Mouse (Mus musculus) forebrain, embryonic 13.5 days (tissue): ENCODE results near the gene Cd47. TPM values are rescaled to one million over a fixed set of nuclear protein-coding genes. Genes with fewer than 3 reads are reported as not detected.
A peak's percentile ranks its signal among the peaks of the same experiment; 100 is the strongest.

Experiments used
- ATAC-seq: fragments of 200-750 bp; cut with Nextera tagmentation; 2 replicates; pipeline ENCODE4 v1.8.0; 2017
- H3K27ac ChIP-seq: fragments of 300-500 bp; sonication (generic); 2 replicates; pipeline ENCODE4 v1.5.1; 2015; ENCODE audit warnings: inconsistent platforms, mild to moderate bottlenecking, moderate library complexity
- H3K27me3 ChIP-seq: fragments of 300-500 bp; sonication (generic); 2 replicates; pipeline ENCODE4 v1.6.1; 2015; ENCODE audit warnings: mild to moderate bottlenecking, inconsistent platforms
- H3K36me3 ChIP-seq: fragments of 300-500 bp; sonication (generic); 2 replicates; pipeline ENCODE4 v1.6.1; 2015; ENCODE audit warnings: mild to moderate bottlenecking, inconsistent platforms; ENCODE audit not compliant: poor library complexity, severe bottlenecking
- H3K4me1 ChIP-seq: fragments of 300-500 bp; sonication (generic); 2 replicates; pipeline ENCODE4 v1.6.1; 2015; ENCODE audit warnings: inconsistent platforms
- H3K4me2 ChIP-seq: fragments of 300-500 bp; sonication (generic); 2 replicates; pipeline ENCODE4 v1.6.1; 2015; ENCODE audit warnings: inconsistent platforms, mild to moderate bottlenecking, moderate library complexity
- H3K4me3 ChIP-seq: fragments of 300-500 bp; sonication (generic); 2 replicates; pipeline ENCODE4 v1.5.1; 2015; ENCODE audit warnings: mild to moderate bottlenecking, inconsistent platforms
- H3K9ac ChIP-seq: fragments of 300-500 bp; sonication (generic); 2 replicates; pipeline ENCODE4 v1.6.1; 2015; ENCODE audit warnings: mild to moderate bottlenecking, inconsistent platforms
- H3K9me3 ChIP-seq: fragments of 300-500 bp; sonication (generic); replicated peaks from 2 replicates; pipeline ENCODE4 v1.6.1; 2016; ENCODE audit warnings: inconsistent platforms
- WGBS: fragments of 180-500 bp; shearing (Covaris S2); methylation state at CpG from one replicate; pipeline ENCODE4 v1.1.7; 2015; 5-methylcytosine and 5-hydroxymethylcytosine counted together
- polyA plus RNA-seq: library from polyadenylated mRNA; unstranded; fragments of >200 nt; fragmentation: Nextera tagmentation; extraction: Ambion mirVana; gene quantifications from 2 replicates; pipeline ENCODE4 v1.2.1, GENCODE M21; 2015

Cd47 gene
- polyA plus RNA-seq, 1 experiment from 2014 or later = 80.4 TPM

DNA sequence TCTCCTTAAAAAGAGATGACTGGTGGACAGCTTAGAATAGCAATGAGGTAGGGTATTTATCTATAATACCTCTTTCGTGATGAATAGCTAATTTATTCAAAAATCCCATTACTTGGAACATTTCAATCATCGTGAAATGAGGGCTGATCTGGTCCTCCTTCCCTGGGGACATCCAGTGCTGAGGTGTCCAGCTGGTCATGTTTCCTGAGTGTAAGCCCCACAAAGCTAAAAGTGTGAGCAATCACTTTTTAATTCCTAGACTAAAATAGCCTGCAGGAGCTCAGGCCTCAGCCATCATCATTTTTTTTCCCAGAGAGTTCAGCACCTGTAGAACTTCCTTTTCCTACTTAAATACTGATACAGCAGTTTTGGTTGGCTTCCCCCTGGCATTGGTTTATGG lies 150.0 kb downstream of the Cd47 start:
- Histone ChIP-seq H3K4me1 (no peaks in the 10 kb centered on the region), H3K36me3 (no peaks in the 10 kb centered on the region), H3K27ac (no peak overlapping the region), H3K9ac (no peak overlapping the region), H3K9me3 (no peaks in the 10 kb centered on the region), H3K4me2 (no peak overlapping the region), H3K27me3 (no peaks in the 10 kb centered on the region), H3K4me3 (no peak overlapping the region)
- ATAC-seq = no peak
- 57% methylated on average over 2 of the region's 2 CpGs for WGBS

DNA sequence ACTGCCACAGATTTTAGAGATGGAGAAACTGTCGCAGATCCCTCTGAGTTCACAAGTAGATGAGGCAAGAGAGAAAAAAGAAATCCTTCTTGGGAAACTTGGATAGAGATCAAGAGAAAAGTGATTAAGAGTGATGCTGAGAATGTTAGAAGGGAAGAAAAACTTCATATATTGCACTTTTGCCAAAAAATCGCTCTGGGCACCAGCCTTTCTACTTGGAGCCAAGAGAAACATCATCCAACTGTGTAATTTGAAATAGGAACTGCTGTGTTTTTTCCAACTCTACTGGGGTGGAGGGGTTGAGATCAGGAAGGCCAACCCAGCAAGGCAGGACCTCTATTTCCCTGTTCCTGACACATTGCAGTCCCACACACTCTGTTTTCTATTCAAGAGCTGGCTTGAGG lies 151.0 kb downstream of the Cd47 start:
- no peak overlapping the region for H3K4me3 ChIP-seq
- H3K9ac ChIP-seq = no peak overlapping the region
- H3K9me3 ChIP-seq = no peaks in the 10 kb centered on the region
- no peaks in the 10 kb centered on the region for H3K36me3 ChIP-seq
- H3K4me2 ChIP-seq = no peak overlapping the region
- no peak for ATAC-seq
- H3K4me1 ChIP-seq = no peaks in the 10 kb centered on the region
- no peaks in the 10 kb centered on the region for H3K27me3 ChIP-seq
- 93% methylated on average over 2 of the region's 2 CpGs for WGBS
- no peak overlapping the region for H3K27ac ChIP-seq

DNA sequence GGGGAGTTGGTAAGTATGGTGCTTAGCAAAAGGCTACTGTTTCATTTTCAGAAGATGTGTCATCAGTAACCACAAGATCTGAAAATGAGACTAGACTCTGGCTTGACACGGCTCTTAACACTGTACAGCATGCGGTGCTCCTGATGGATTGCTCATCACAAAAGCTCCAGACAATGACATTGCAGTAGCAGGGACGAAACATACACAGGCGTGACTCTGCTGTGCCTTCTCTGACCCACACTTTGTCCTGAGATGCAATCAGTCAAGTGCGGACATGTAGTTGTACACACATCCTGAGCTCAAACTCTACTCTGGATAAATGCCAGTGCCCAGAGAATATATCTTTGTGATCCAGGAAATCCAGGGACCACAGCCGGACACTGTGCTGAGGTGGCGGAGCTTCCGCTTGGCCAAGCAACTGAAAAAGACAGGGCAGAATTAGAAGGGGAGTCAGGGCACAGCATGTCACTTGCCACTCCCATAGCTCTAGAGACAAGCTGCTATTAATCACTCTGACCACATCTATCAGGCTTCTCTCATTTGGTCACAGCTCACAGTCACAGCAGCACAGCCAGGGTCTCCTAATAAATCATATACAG lies 151.7 kb downstream of the Cd47 start:
- Histone ChIP-seq H3K27me3 (no peaks in the 10 kb centered on the region), H3K27ac (no peak overlapping the region), H3K36me3 (no peaks in the 10 kb centered on the region), H3K9me3 (no peaks in the 10 kb centered on the region), H3K9ac (no peak overlapping the region), H3K4me2 (no peak overlapping the region), H3K4me1 (no peaks in the 10 kb centered on the region), H3K4me3 (no peak overlapping the region)
- ATAC-seq = peak; percentile 34; the same call in 1 of the 2 replicates
- WGBS = 77% methylated on average over 8 of the region's 8 CpGs

DNA sequence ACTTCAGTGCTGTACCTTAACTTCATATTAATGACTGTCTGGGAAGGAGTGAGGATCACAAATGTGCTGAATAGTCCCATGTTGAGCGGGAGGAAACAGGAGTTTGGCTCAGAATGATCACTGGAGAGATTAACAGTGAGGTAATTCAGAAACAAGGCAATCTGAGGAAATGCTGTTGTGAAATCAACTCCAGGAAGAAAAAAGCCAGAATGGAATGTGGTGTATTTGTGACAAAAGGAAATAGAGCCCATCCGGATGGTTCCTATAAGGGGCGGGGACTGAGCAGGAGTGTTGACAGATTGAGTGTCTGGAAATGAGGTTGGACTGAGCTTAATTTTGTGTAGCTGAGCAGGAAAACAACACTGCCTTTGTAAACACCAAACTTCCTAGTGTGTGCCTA lies 153.5 kb downstream of the Cd47 start:
- no peak overlapping the region for H3K27ac ChIP-seq
- H3K4me1 ChIP-seq = no peaks in the 10 kb centered on the region
- ATAC-seq = no peak
- H3K4me3 ChIP-seq = no peak overlapping the region
- H3K4me2 ChIP-seq = no peak overlapping the region
- WGBS = 81% methylated on average over 3 of the region's 3 CpGs
- no peak overlapping the region for H3K9ac ChIP-seq
- no peaks in the 10 kb centered on the region for H3K36me3 ChIP-seq
- no peaks in the 10 kb centered on the region for H3K27me3 ChIP-seq
- no peaks in the 10 kb centered on the region for H3K9me3 ChIP-seq

DNA sequence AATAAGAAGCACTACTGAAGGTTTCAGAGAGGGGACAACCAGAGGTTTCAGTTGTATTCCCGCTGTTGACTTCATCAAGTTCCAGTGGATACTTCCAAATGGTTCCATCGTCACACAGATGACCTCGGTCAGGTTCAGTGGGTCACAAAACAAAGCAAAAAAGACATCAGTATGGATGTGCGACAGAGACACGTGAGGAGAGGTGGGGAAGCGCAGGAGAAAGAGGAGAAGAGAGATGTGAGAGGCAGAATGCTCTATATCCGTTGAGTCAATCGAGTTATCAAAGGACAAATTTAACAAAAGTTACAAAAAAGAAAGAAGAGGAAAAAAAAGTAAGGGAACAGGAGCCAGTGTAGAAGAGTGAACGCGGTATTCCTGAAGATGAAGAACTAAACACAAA lies 154.6 kb downstream of the Cd47 start:
- H3K4me2 ChIP-seq = no peak overlapping the region
- H3K4me3 ChIP-seq = no peak overlapping the region
- no peaks in the 10 kb centered on the region for H3K4me1 ChIP-seq
- no peaks in the 10 kb centered on the region for H3K9me3 ChIP-seq
- no peak overlapping the region for H3K27ac ChIP-seq
- no peaks in the 10 kb centered on the region for H3K27me3 ChIP-seq
- no peak overlapping the region for H3K9ac ChIP-seq
- WGBS = 92% methylated on average over 10 of the region's 10 CpGs
- no peaks in the 10 kb centered on the region for H3K36me3 ChIP-seq
- no peak for ATAC-seq

DNA sequence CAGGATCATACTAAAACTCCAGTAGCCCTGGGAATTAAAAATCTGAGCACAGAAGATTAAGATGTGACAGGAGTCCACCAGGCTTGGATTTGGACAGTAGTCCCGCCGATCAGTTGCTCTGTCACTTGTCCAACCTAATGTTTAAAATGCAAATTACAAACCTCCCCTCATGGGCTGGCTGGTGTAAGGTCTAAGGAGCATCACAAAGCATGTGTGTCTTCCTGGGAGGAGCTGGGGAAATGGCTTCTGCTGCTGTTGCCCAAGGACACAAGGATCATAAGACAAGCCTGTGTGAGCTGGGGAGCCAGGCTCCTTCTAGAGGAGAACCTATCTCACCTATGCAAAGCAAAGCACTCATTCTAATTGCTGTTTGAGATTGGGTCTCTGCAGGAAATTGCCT lies 155.0 kb downstream of the Cd47 start:
- no peak overlapping the region for H3K27ac ChIP-seq
- H3K9ac ChIP-seq = no peak overlapping the region
- no peak overlapping the region for H3K4me3 ChIP-seq
- H3K4me1 ChIP-seq = no peaks in the 10 kb centered on the region
- H3K9me3 ChIP-seq = no peaks in the 10 kb centered on the region
- 89% methylated on average over 2 of the region's 2 CpGs for WGBS
- H3K4me2 ChIP-seq = no peak overlapping the region
- H3K27me3 ChIP-seq = no peaks in the 10 kb centered on the region
- no peaks in the 10 kb centered on the region for H3K36me3 ChIP-seq
- no peak for ATAC-seq

DNA sequence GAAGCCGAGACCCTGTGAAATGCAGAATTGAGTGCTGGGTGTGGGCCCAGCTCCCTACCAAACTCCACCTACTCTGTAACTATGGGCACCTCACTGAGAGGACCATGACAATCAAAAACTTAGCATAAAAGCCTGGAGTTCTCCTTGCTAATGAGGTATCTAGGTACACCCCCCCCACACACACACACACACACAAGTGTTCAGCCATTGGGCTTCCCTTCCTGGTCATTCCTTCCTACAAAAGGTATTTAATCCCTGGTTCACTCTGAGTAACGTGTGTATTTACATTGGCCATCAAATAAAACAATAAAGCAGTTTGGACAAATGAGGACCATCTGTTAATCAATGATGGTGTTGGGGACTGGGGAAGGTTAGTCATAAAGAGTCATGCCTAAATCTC lies 155.6 kb downstream of the Cd47 start:
- no peak overlapping the region for H3K4me3 ChIP-seq
- no peaks in the 10 kb centered on the region for H3K36me3 ChIP-seq
- H3K9ac ChIP-seq = no peak overlapping the region
- H3K4me1 ChIP-seq = no peaks in the 10 kb centered on the region
- no peaks in the 10 kb centered on the region for H3K9me3 ChIP-seq
- no peak overlapping the region for H3K4me2 ChIP-seq
- no peak for ATAC-seq
- H3K27ac ChIP-seq = no peak overlapping the region
- H3K27me3 ChIP-seq = no peaks in the 10 kb centered on the region
- WGBS = 72% methylated on average over 2 of the region's 2 CpGs

DNA sequence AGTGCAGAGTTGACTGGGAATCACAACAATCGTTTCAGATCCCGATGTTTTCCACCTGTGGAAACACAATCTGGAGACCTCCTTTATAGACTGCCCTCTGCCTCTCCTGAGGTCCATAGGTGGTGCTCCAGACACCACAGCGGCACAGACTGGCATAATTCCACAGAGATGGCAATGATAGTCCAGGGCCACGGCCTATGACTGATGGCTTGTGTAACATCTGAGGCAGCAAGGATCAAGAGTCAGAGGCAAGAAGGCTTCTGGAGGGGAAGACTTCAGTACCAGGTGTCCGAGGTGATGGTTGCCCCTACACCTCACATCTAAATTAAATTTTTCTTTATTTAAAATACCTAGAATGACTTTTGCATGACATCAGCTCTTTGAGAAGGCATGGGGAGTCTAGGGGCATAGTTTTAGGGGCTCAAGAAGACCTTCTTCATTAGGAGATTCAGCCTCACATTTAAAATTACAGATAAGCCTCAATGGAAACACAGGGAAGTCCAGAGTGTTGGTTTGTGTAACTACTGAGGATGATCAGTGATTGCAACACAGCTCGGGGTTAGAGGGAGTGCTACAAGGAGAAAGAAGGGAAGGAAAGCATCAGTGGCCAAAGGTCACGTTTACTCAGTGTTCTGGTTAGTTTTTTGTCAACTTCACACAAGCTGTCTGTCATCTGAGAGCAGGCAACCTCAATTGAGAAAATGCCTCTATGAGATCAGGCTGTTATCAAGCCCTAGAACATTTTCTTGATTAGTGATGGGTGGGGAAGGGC lies 156.4 kb downstream of the Cd47 start:
- Histone ChIP-seq H3K4me2 (no peak overlapping the region), H3K36me3 (no peaks in the 10 kb centered on the region), H3K27ac (no peak overlapping the region), H3K27me3 (no peaks in the 10 kb centered on the region), H3K9ac (no peak overlapping the region), H3K9me3 (no peaks in the 10 kb centered on the region), H3K4me3 (no peak overlapping the region), H3K4me1 (no peaks in the 10 kb centered on the region)
- ATAC-seq = no peak
- 87% methylated on average over 7 of the region's 7 CpGs for WGBS

DNA sequence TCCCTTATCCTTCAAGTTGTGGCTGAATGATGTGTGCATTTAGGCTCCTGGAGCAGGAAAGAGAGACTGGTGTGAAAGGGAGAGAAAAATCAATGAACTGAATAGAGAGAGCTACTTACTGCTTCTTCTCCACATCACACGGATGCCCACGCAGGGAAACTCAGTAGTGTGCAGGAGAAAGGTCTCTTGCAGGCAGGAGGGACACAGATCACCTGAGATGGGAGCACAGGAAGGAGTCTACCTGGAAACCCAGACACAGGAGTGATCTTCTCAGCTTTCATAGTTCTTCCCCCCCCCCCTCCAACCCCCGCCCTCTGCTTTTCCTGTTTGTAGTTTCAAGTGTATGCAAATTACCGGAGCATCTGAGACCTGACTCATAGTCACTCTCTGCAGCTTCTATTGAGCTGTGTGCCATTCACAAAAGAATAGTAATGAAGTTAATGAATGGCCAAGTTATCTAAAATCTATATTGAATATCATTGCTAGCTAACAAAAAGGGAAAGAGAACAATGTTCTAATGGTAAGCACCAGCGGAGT lies 158.6 kb downstream of the Cd47 start:
- H3K9ac ChIP-seq = no peak overlapping the region
- no peak overlapping the region for H3K27ac ChIP-seq
- H3K9me3 ChIP-seq = no peaks in the 10 kb centered on the region
- H3K4me1 ChIP-seq = no peaks in the 10 kb centered on the region
- WGBS = 81% methylated on average over 5 of the region's 5 CpGs
- no peaks in the 10 kb centered on the region for H3K36me3 ChIP-seq
- H3K27me3 ChIP-seq = no peaks in the 10 kb centered on the region
- no peak overlapping the region for H3K4me2 ChIP-seq
- ATAC-seq = no peak
- no peak overlapping the region for H3K4me3 ChIP-seq

DNA sequence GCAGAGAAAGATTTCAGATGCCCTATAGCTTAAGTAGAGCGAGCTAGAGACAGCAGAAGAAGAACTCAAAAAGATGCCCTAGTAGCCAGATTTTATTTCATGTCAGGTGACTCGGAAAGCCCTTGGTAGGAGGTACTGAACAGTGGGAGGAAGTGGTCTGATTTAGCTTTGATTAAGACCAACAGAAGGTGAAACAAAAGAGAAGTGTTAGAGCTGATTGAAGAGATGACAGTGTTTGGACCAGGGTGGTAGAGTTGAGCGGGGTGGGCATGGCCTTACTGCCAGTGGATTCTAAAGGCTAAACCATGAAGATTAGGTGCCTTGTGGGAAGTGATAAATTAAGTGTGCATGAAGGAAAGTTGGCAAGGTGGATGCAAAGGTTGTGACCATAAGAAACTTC lies 162.0 kb downstream of the Cd47 start:
- Histone ChIP-seq H3K36me3 (no peaks in the 10 kb centered on the region), H3K4me3 (no peak overlapping the region), H3K4me1 (peaks cover 16% of the 10 kb centered on the region), H3K9me3 (no peaks in the 10 kb centered on the region), H3K4me2 (no peak overlapping the region), H3K9ac (no peak overlapping the region), H3K27ac (no peak overlapping the region), H3K27me3 (no peaks in the 10 kb centered on the region)
- no peak for ATAC-seq
- 83% methylated on average over 3 of the region's 3 CpGs for WGBS

DNA sequence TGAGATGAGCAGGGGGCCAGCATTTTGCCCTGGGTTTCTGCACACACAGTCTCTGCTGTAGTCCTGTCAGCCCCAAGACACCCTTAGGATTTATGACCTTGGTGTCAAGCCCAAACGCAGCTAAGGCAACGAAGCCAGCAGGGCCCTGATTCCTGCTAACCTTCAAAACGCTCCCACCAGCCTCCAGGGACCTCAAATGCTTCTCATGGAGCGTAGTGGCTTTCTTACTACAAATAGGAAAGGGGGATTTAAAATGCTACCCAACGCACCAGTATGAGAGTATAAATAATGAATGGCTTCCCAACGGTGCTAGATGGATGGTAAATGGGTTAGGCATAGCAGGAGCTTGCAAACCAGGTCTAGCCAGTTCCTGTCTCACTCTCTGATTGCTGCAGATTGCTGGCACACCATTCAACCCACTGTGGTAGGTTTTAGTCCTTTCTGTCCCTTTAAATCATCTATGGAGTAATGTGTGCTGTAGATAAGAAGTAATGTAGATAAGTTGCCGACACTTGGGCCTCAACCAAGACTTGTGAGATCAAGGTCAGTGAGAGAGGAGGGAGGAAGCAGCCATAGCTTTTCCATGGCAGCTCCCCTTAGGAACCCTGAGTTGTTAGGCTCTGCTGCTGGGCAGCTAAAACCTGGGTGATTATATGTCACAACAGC lies 164.1 kb downstream of the Cd47 start:
- ATAC-seq = no peak
- Histone ChIP-seq H3K4me1 (peaks cover 19% of the 10 kb centered on the region), H3K27me3 (no peaks in the 10 kb centered on the region), H3K27ac (no peak overlapping the region), H3K4me3 (no peak overlapping the region), H3K9ac (no peak overlapping the region), H3K36me3 (no peaks in the 10 kb centered on the region), H3K4me2 (no peak overlapping the region), H3K9me3 (no peaks in the 10 kb centered on the region)
- WGBS = 76% methylated on average over 7 of the region's 7 CpGs
